Mouse (Mus musculus): ENCODE data around the gene Yju2. TPM values are rescaled to one million over a fixed set of nuclear protein-coding genes. Genes with fewer than 3 reads are reported as not detected.

Yju2 gene
- total and polyA plus RNA-seq, 3 experiments: 10.7 to 14.4 (median 12.9) TPM

GRCm38 (mm10) chr17:55953751-55954150, 5.1 kb upstream of the Yju2 start:
- DNase-seq (ENCODE audit: extremely low read depth): no peak
- Histone ChIP-seq H3K4me3 (replicated peaks in 1 of 3; ENCODE audit: low read depth in 2 of 3, low read length in 2 of 3, poor library complexity in 1 of 3) (peak overlapping the region; percentile 68 to 75 (median 72)), H3K9ac (ENCODE audit: insufficient read depth, low read depth) (peak overlapping the region; percentile 69), H3K9me3 (replicated peaks; ENCODE audit: low read length) (no peaks in the 10 kb centered on the region), H3K36me3 (replicated peaks in 1 of 2; ENCODE audit: control insufficient read depth in 1 of 2, insufficient read depth in 1 of 2, low read length in 1 of 2) (peaks cover 28 to 37% of the 10 kb centered on the region in 2 experiments), H3K4me1 (ENCODE audit: control insufficient read depth in 1 of 2, insufficient read depth in 2 of 2) (peaks cover 30 to 62% of the 10 kb centered on the region in 2 experiments), H3K27me3 (replicated peaks) (no peaks in the 10 kb centered on the region), H3K4me2 (ENCODE audit: insufficient read depth, low read depth, poor library complexity, severe bottlenecking) (peak overlapping the region; percentile 81), H3K79me2 (replicated peaks; ENCODE audit: control insufficient read depth, extremely low read depth, insufficient read depth, poor library complexity, severe bottlenecking) (peaks cover 32% of the 10 kb centered on the region), H3K27ac (ENCODE audit: insufficient read depth, low read depth) (peak overlapping the region; percentile 76)
- TF ChIP-seq UBTF (IDR thresholded peaks at IDR 0.05; ENCODE audit: low read depth, low read length) (no peak), JUN (IDR thresholded peaks at IDR 0.05; ENCODE audit: insufficient read depth, low read depth, low read length) (no peak), RCOR1 (conservative IDR thresholded peaks at IDR 0.05; ENCODE audit: low read depth, low read length) (no peak), RAD21 (IDR thresholded peaks at IDR 0.05; ENCODE audit: low read depth, low read length) (no peak), POLR2AphosphoS2 (IDR thresholded peaks at IDR 0.05; ENCODE audit: low read depth, low read length) (no peak), JUND (conservative IDR thresholded peaks at IDR 0.05; ENCODE audit: low read depth, low read length) (no peak), HCFC1 (IDR thresholded peaks at IDR 0.05; ENCODE audit: low read depth, low read length) (no peak), MXI1 (IDR thresholded peaks at IDR 0.05; ENCODE audit: low read depth, low read length) (no peak), MYC (IDR thresholded peaks at IDR 0.05; ENCODE audit: low read depth, low read length) (no peak), EP300 (IDR thresholded peaks at IDR 0.05; ENCODE audit: low read length) (no peak)
- dilution Hi-C loops (cut with MboI; ENCODE audit: extremely low pct_ligation_motif_present, extremely low pct_unique_long_range_greater_than_20kb, low sequenced_read_pairs): no loop called here
- in situ Hi-C loops (cut with MboI; ENCODE audit: low pct_ligation_motif_present, low pct_unique_long_range_greater_than_20kb, low sequenced_read_pairs): loop anchor here (10.0 kb wide), 1 partner anchor 59 kb away; the partner anchor contains the start of gene Zfp959

GRCm38 (mm10) chr17:55954229-55954628, 4.7 kb upstream of the Yju2 start:
- H3K9me3 ChIP-seq (replicated peaks; ENCODE audit: low read length): no peaks in the 10 kb centered on the region
- no peaks in the 10 kb centered on the region for H3K27me3 ChIP-seq (replicated peaks)
- H3K79me2 ChIP-seq (replicated peaks; ENCODE audit: control insufficient read depth, extremely low read depth, insufficient read depth, poor library complexity, severe bottlenecking): peaks cover 32% of the 10 kb centered on the region
- dilution Hi-C loops (cut with MboI; ENCODE audit: extremely low pct_ligation_motif_present, extremely low pct_unique_long_range_greater_than_20kb, low sequenced_read_pairs) (no loop called here), in situ Hi-C loops (cut with MboI; ENCODE audit: low pct_ligation_motif_present, low pct_unique_long_range_greater_than_20kb, low sequenced_read_pairs) (loop anchor here (10.0 kb wide), 1 partner anchor 59 kb away; the partner anchor contains the start of gene Zfp959)
- peaks cover 30 to 60% of the 10 kb centered on the region in 2 experiments for H3K4me1 ChIP-seq (ENCODE audit: control insufficient read depth in 1 of 2, insufficient read depth in 2 of 2)
- TF ChIP-seq ETS1 (conservative IDR thresholded peaks at IDR 0.05; ENCODE audit: low read depth, low read length) (no peak), UBTF (IDR thresholded peaks at IDR 0.05; ENCODE audit: low read depth, low read length) (peak; percentile 88; the same call in 1 of the 2 replicates), MXI1 (IDR thresholded peaks at IDR 0.05; ENCODE audit: low read depth, low read length) (peak; percentile 48), POLR2A (IDR thresholded peaks at IDR 0.05; ENCODE audit: low read depth, low read length) (peak; percentile 72), ZNF384 (IDR thresholded peaks at IDR 0.05; ENCODE audit: low read depth, low read length) (no peak), CHD2 (IDR thresholded peaks at IDR 0.05; ENCODE audit: low read length) (no peak), MEF2A (IDR thresholded peaks at IDR 0.05; ENCODE audit: borderline replicate concordance, low read depth, low read length) (peak; percentile 32; the same call in 1 of the 2 replicates), ZKSCAN1 (IDR thresholded peaks at IDR 0.05; ENCODE audit: borderline replicate concordance, low read depth, low read length) (no peak), BHLHE40 (IDR thresholded peaks at IDR 0.05; ENCODE audit: low read depth, low read length) (no peak), MAX (IDR thresholded peaks at IDR 0.05; ENCODE audit: low read length) (peak; percentile 53; the same call in 1 of the 2 replicates), SIN3A (IDR thresholded peaks at IDR 0.05; ENCODE audit: low read length) (no peak; the same call in 1 of the 2 replicates), RCOR1 (conservative IDR thresholded peaks at IDR 0.05; ENCODE audit: low read depth, low read length) (no peak), USF2 (conservative IDR thresholded peaks at IDR 0.05; ENCODE audit: low read depth, low read length) (no peak), ZMIZ1 (IDR thresholded peaks at IDR 0.05; ENCODE audit: low read depth, low read length) (no peak; the same call in none of the 2 replicates), ELF1 (IDR thresholded peaks at IDR 0.05; ENCODE audit: low read depth, low read length) (0 out of 2 replicates have a peak, but pooled peaks have one; percentile 16), CHD1 (IDR thresholded peaks at IDR 0.05; ENCODE audit: low read depth, low read length) (no peak; the same call in 1 of the 2 replicates), SMC3 (IDR thresholded peaks at IDR 0.05; ENCODE audit: low read depth, low read length) (peak; percentile 29), TCF12 (IDR thresholded peaks at IDR 0.05; ENCODE audit: low read depth, low read length) (peak; percentile 57; the same call in 1 of the 2 replicates), JUN (IDR thresholded peaks at IDR 0.05; ENCODE audit: insufficient read depth, low read depth, low read length) (no peak), IRF4 (IDR thresholded peaks at IDR 0.05; ENCODE audit: low read depth, low read length) (0 out of 2 replicates have a peak, but pooled peaks have one; percentile 31), TBP (conservative IDR thresholded peaks at IDR 0.05; ENCODE audit: low read depth, low read length) (0 out of 2 replicates have a peak, but pooled peaks have one; percentile 49), RAD21 (IDR thresholded peaks at IDR 0.05; ENCODE audit: low read depth, low read length) (peak; percentile 30), NELFE (IDR thresholded peaks at IDR 0.05; ENCODE audit: low read depth, low read length) (peak; percentile 51), MYC (IDR thresholded peaks at IDR 0.05; ENCODE audit: low read depth, low read length) (0 out of 2 replicates have a peak, but pooled peaks have one; percentile 26), ZC3H11A (IDR thresholded peaks at IDR 0.05; ENCODE audit: low read depth, low read length) (no peak), CTCF (conservative IDR thresholded peaks at IDR 0.05 in 1 of 2, IDR thresholded peaks at IDR 0.05 in 1 of 2; ENCODE audit: low read depth in 2 of 2, low read length in 2 of 2) (peak in 1 of 2 experiments; percentile 46; a peak in 2 of 4 replicates)
- H3K27ac ChIP-seq (ENCODE audit: insufficient read depth, low read depth): peak overlapping the region; percentile 76
- H3K9ac ChIP-seq (ENCODE audit: insufficient read depth, low read depth): peak overlapping the region; percentile 69
- peak overlapping the region; percentile 68 to 75 (median 72) for H3K4me3 ChIP-seq (replicated peaks in 1 of 3; ENCODE audit: low read depth in 2 of 3, low read length in 2 of 3, poor library complexity in 1 of 3)
- DNase-seq (ENCODE audit: extremely low read depth): peak; percentile 50
- H3K4me2 ChIP-seq (ENCODE audit: insufficient read depth, low read depth, poor library complexity, severe bottlenecking): peak overlapping the region; percentile 81
- peaks cover 28 to 37% of the 10 kb centered on the region in 2 experiments for H3K36me3 ChIP-seq (replicated peaks in 1 of 2; ENCODE audit: control insufficient read depth in 1 of 2, insufficient read depth in 1 of 2, low read length in 1 of 2)
